Mouse (Mus musculus) heart, embryonic 13.5 days (tissue): ENCODE measurements around the gene Nt5m. TPM values are rescaled to one million over a fixed set of nuclear protein-coding genes. Genes with fewer than 3 reads are reported as not detected.

Experiments used
- ATAC-seq: fragments of 200-750 bp; cut with Nextera tagmentation; 2 replicates; pipeline ENCODE4 v1.8.0; 2017; ENCODE audit warnings: moderate TSS enrichment; ENCODE audit not compliant: insufficient number of reproducible peaks, low FRiP score, low TSS enrichment; ENCODE audit errors: extremely low read depth
- H3K27ac ChIP-seq: fragments of 300-500 bp; sonication (generic); replicated peaks from 2 replicates; pipeline ENCODE4 v1.5.1; 2015; ENCODE audit warnings: moderate library complexity, mild to moderate bottlenecking, inconsistent platforms
- H3K27me3 ChIP-seq: fragments of 300-500 bp; sonication (generic); replicated peaks from 2 replicates; pipeline ENCODE4 v1.6.1; 2015; ENCODE audit warnings: mild to moderate bottlenecking, inconsistent platforms
- H3K36me3 ChIP-seq: fragments of 300-500 bp; sonication (generic); 2 replicates; pipeline ENCODE4 v1.6.1; 2015; ENCODE audit warnings: mild to moderate bottlenecking, inconsistent platforms
- H3K4me1 ChIP-seq: fragments of 300-500 bp; sonication (generic); 2 replicates; pipeline ENCODE4 v1.6.1; 2015; ENCODE audit warnings: inconsistent platforms
- H3K4me2 ChIP-seq: fragments of 300-500 bp; sonication (generic); 2 replicates; pipeline ENCODE4 v1.6.1; 2015; ENCODE audit warnings: inconsistent platforms, mild to moderate bottlenecking, moderate library complexity
- H3K4me3 ChIP-seq: fragments of 300-500 bp; sonication (generic); 2 replicates; pipeline ENCODE4 v1.5.1; 2015; ENCODE audit warnings: moderate library complexity, mild to moderate bottlenecking, inconsistent platforms
- H3K9ac ChIP-seq: fragments of 300-500 bp; sonication (generic); 2 replicates; pipeline ENCODE4 v1.6.1; 2015; ENCODE audit warnings: inconsistent platforms, mild to moderate bottlenecking, moderate library complexity
- H3K9me3 ChIP-seq: fragments of 300-500 bp; sonication (generic); 2 replicates; pipeline ENCODE4 v1.6.1; 2016; ENCODE audit warnings: inconsistent platforms
- WGBS: fragments of 180-500 bp; shearing (Covaris S2); methylation state at CpG from one replicate; pipeline ENCODE4 v1.1.7; 2015; ENCODE audit warnings: mixed read lengths; 5-methylcytosine and 5-hydroxymethylcytosine counted together
- polyA plus RNA-seq: library from polyadenylated mRNA; unstranded; fragments of >200 nt; fragmentation: Nextera tagmentation; extraction: Ambion mirVana; gene quantifications from 2 replicates; pipeline ENCODE4 v1.2.1, GENCODE M21; 2015

The Nt5m gene
- polyA plus RNA-seq, 1 experiment from 2014 or later: 36.3 TPM

- Histone ChIP-seq H3K9me3 (no peaks in the 10 kb centered on the region), H3K9ac (no peak overlapping the region), H3K4me1 (peaks cover 15% of the 10 kb centered on the region), H3K36me3 (no peaks in the 10 kb centered on the region), H3K27me3 (no peaks in the 10 kb centered on the region), H3K27ac (no peak overlapping the region), H3K4me2 (no peak overlapping the region), H3K4me3 (no peak overlapping the region)
- ATAC-seq: no peak
- WGBS: 65% methylated on average over 6 of the region's 6 CpGs
Measured at GRCm38 (mm10) chr11:59891854-59892253, 52.6 kb downstream of the Nt5m start.

DNA sequence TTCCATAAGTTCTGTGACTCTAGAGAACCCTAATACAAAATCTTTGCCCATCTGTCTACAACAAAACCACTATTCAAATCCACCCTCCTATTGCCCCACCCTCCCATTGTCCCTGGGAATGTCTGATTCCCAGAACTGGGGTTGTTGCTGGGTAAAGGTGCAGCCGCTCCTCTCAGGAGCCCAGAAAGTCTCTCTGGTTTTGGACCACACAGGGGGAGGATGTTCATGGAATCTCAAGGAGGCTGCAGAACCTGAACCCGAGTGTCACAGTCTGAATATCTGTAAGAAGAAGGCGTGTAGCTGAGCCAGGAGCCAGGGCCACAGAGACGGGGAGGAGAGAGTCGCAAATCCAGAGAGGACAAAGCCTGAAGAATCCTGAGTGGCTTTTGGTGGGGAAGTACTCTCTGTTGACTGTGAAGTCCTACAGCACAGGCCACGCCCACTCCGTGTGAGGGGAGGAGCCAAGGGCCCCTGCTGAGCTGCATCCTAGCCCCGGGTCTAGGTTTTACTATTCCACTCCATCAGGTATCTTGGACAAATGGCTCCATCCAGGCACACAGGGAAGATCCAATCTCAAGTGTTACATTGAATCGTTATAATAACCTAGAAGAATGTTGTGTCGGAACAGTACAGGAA is 54.0 kb downstream of the Nt5m start:
- Histone ChIP-seq H3K9me3 (no peaks in the 10 kb centered on the region), H3K36me3 (no peaks in the 10 kb centered on the region), H3K4me2 (no peak overlapping the region), H3K4me3 (no peak overlapping the region), H3K27me3 (no peaks in the 10 kb centered on the region), H3K27ac (no peak overlapping the region), H3K4me1 (peaks cover 27% of the 10 kb centered on the region), H3K9ac (no peak overlapping the region)
- ATAC-seq: no peak
- 63% methylated on average over 10 of the region's 10 CpGs for WGBS

DNA sequence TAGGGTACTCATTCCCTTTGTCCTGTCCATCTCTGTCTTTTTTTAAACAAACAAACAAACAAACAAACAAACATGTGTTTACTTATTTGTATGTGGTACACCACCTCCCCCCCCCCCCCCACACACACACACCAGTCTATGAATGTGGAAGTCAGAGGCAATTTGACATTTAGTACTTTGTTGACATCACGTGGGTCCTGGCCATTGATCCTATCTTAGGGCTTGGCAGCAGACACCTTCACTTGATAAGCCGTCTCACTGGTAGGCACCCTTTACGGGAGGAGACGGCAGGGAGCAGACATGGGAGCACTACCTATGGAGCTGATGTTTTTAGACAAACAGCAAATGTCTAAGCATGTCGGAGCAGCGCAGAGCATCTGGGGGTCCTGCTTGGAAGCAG is 55.7 kb downstream of the Nt5m start:
- H3K27me3 ChIP-seq: no peaks in the 10 kb centered on the region
- H3K4me1 ChIP-seq: peaks cover 43% of the 10 kb centered on the region
- no peaks in the 10 kb centered on the region for H3K9me3 ChIP-seq
- 0 out of 2 replicates have a peak overlapping the region, but pooled peaks have one; percentile 4 for H3K4me2 ChIP-seq
- H3K9ac ChIP-seq: no peak overlapping the region
- no peaks in the 10 kb centered on the region for H3K36me3 ChIP-seq
- WGBS: 36% methylated on average over 6 of the region's 6 CpGs
- no peak overlapping the region for H3K27ac ChIP-seq
- no peak overlapping the region for H3K4me3 ChIP-seq
- ATAC-seq: no peak

- no peaks in the 10 kb centered on the region for H3K36me3 ChIP-seq
- no peak overlapping the region for H3K27ac ChIP-seq
- no peak overlapping the region for H3K9ac ChIP-seq
- H3K4me3 ChIP-seq: no peak overlapping the region
- no peak for ATAC-seq
- 38% methylated on average over 8 of the region's 8 CpGs for WGBS
- H3K4me2 ChIP-seq: 0 out of 2 replicates have a peak overlapping the region, but pooled peaks have one; percentile 4
- no peaks in the 10 kb centered on the region for H3K9me3 ChIP-seq
- H3K27me3 ChIP-seq: no peaks in the 10 kb centered on the region
- H3K4me1 ChIP-seq: peaks cover 47% of the 10 kb centered on the region
Measured at GRCm38 (mm10) chr11:59895316-59895715, 56.1 kb downstream of the Nt5m start.

DNA sequence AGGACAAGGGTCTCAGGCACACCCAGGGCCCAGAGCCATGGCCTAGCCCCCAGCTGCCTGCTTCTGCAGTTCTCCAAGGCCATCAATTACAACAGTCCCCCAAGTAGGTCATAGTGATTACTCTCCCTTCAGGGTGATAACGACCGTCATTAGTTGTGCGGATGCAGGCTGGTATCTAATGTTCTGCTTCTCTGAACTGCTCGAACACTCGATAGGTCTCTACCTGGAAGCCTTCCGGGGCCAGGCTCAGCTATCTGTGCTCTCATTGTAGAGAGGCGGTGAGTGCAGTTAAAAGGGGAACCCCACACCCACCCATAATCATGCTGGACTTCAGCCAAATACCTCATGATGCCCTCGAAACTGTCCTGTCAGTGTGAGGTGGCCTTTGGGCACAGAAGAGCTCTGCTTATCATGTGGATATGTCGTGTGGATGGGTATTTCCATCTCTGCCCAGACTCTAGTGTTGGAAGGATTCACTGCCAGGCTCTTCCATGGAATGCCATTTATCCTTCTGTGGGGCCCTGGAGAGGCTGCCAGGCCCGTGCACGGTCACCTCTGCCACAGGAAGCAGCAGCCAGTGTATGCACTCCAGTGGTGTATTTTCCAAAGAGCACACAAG is 58.8 kb downstream of the Nt5m start:
- no peak overlapping the region for H3K9ac ChIP-seq
- no peaks in the 10 kb centered on the region for H3K36me3 ChIP-seq
- no peak overlapping the region for H3K4me2 ChIP-seq
- 35% methylated on average over 11 of the region's 11 CpGs for WGBS
- no peaks in the 10 kb centered on the region for H3K27me3 ChIP-seq
- H3K9me3 ChIP-seq: no peaks in the 10 kb centered on the region
- H3K27ac ChIP-seq: peak overlapping the region; percentile 65
- H3K4me1 ChIP-seq: peaks cover 68% of the 10 kb centered on the region
- no peak overlapping the region for H3K4me3 ChIP-seq
- no peak for ATAC-seq

DNA sequence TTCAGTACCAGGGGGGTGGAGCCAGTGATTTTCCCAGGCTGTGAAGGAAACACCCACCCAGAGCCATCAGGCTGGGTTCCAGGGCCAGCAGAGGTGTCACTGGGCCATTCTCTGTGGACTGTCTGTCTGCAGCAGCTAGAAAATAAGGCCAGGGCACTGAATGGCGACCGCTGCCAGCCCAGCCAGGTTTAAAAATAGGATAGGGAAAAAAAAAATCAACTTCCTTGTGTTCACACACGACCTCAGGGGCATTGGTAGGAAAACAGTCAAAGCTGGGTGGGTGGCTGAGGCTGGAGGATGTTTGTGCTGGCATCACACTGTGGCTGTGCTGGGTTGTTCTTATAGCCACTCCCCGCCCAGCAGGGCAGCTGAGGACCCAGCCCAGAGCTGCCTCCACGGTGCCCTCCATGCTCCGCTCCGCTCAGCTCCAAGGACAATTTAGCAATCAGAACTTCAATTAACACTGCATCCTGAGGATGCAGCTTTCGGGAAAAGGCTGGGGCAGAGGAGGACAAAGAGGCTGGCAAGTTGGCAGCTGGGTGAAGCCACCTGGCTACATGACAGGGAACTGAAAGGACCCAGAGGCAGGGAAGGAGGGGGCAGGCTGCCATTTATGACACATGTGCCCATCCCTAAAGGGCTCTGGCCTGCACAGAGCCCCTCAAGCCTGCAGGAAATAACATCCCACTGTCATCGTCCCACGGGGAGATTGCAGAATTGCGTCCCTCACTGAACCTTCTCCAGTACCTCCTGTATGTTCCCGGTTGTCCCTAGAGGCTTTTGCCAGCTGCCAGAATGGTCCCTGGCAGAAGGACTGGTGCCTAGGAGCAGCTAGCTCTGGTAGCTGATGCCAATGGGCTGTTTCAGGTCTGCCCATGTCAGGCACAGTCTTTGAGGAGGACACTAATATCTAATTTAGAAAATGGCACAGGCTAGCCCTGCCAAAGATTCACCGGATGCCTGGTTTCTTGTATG is 60.8 kb downstream of the Nt5m start:
- no peak overlapping the region for H3K4me3 ChIP-seq
- no peak overlapping the region for H3K4me2 ChIP-seq
- H3K27ac ChIP-seq: peak overlapping the region; percentile 65
- no peaks in the 10 kb centered on the region for H3K27me3 ChIP-seq
- peak overlapping the region; percentile 67 for H3K9ac ChIP-seq
- 50% methylated on average over 13 of the region's 13 CpGs for WGBS
- H3K36me3 ChIP-seq: no peaks in the 10 kb centered on the region
- no peaks in the 10 kb centered on the region for H3K9me3 ChIP-seq
- ATAC-seq: no peak
- peaks cover 66% of the 10 kb centered on the region for H3K4me1 ChIP-seq

GRCm38 (mm10) chr11:59900995-59901394 is 61.7 kb downstream of the Nt5m start:
- Histone ChIP-seq H3K36me3 (no peaks in the 10 kb centered on the region), H3K4me1 (peaks cover 60% of the 10 kb centered on the region), H3K9ac (no peak overlapping the region), H3K9me3 (no peaks in the 10 kb centered on the region), H3K27ac (peak overlapping the region; percentile 65), H3K27me3 (no peaks in the 10 kb centered on the region), H3K4me2 (no peak overlapping the region), H3K4me3 (no peak overlapping the region)
- 91% methylated on average over 1 of the region's 1 CpGs for WGBS
- ATAC-seq: no peak

- WGBS: 30% methylated on average over 8 of the region's 8 CpGs
- peaks cover 57% of the 10 kb centered on the region for H3K4me1 ChIP-seq
- peak overlapping the region; percentile 66 for H3K9ac ChIP-seq
- peak overlapping the region; percentile 22 for H3K4me2 ChIP-seq
- H3K4me3 ChIP-seq: no peak overlapping the region
- no peaks in the 10 kb centered on the region for H3K36me3 ChIP-seq
- H3K27ac ChIP-seq: peak overlapping the region; percentile 87
- no peaks in the 10 kb centered on the region for H3K27me3 ChIP-seq
- no peaks in the 10 kb centered on the region for H3K9me3 ChIP-seq
- no peak for ATAC-seq
Measured at GRCm38 (mm10) chr11:59902045-59902726, 62.9 kb downstream of the Nt5m start.

DNA sequence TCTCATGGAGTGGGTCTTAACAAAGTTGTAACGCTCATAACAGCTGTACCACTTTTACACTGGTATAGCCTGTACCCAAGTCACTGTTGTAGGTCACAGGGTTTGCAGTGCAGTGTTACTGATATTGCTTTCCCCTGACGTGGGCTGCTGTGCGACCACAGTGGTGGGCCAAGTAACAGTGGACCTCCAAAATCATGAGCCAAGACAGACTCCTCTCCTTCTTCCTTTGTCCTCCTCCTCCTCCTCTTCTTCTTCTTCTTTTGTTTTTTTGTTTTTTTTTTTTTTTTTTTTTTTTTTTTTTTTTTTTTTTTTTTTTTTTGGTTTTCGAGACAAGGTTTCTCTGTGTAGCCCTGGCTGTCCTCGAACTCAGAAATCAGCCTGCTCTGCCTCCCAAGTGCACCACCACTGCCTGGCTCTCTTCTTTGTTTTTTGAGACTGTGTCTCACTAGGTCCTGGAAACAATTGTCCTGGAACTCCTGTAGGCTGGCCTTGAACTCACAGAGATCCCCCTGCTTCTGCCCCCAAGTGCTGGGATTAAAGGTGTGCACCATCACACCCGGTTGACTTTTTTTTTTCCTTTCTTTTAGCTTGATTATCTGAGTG is 67.4 kb downstream of the Nt5m start:
- H3K9me3 ChIP-seq: no peaks in the 10 kb centered on the region
- no peak for ATAC-seq
- WGBS: 77% methylated on average over 6 of the region's 6 CpGs

DNA sequence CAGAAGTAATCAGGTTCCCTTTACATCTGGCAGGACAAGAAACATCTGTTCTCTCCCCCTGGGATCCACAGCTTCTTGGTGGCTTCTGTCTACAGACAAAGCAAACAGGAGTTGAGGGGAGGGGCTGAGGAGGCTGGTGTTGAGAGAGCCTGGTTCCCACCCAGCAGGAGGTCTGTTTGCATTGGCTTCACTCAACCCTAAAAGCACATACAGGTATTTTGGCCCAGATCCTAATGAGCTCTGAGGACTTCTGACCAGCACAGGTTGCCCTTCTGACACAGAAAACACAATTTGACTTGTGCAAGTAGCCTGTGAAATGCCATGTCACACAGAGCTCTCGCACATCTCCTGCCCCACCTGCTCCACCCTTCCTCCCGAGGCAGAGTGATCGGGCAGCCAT is 69.2 kb downstream of the Nt5m start:
- peaks cover 4% of the 10 kb centered on the region; the same call in 1 of the 2 replicates for H3K4me1 ChIP-seq
- no peaks in the 10 kb centered on the region for H3K27me3 ChIP-seq
- H3K27ac ChIP-seq: no peak overlapping the region
- H3K9me3 ChIP-seq: no peaks in the 10 kb centered on the region
- WGBS: 48% methylated on average over 3 of the region's 3 CpGs
- no peak overlapping the region for H3K4me2 ChIP-seq
- no peak overlapping the region for H3K4me3 ChIP-seq
- ATAC-seq: no peak
- H3K9ac ChIP-seq: no peak overlapping the region
- H3K36me3 ChIP-seq: no peaks in the 10 kb centered on the region

More for the DNA sequence above, 67.4 kb downstream of the Nt5m start:
- no peak overlapping the region for H3K27ac ChIP-seq
- H3K27me3 ChIP-seq: no peaks in the 10 kb centered on the region
- no peaks in the 10 kb centered on the region for H3K36me3 ChIP-seq
- no peak overlapping the region for H3K9ac ChIP-seq
- peaks cover 19% of the 10 kb centered on the region for H3K4me1 ChIP-seq
- no peak overlapping the region for H3K4me3 ChIP-seq
- no peak overlapping the region for H3K4me2 ChIP-seq
